Mouse (Mus musculus) hindbrain, embryonic 16.5 days (tissue): ENCODE measurements around the gene Krr1. TPM values are rescaled to one million over a fixed set of nuclear protein-coding genes. Genes with fewer than 3 reads are reported as not detected.
A peak's percentile ranks its signal among the peaks of the same experiment; 100 is the strongest.

Experiments used
- ATAC-seq: fragments of 200-750 bp; cut with Nextera tagmentation; 2 replicates; pipeline ENCODE4 v1.8.0; 2017; ENCODE audit warnings: moderate TSS enrichment, moderate library complexity
- H3K27ac ChIP-seq: fragments of 300-500 bp; sonication (generic); 2 replicates; pipeline ENCODE4 v1.5.1; 2014; ENCODE audit warnings: low read depth, mild to moderate bottlenecking, control low read depth, low read length, moderate library complexity
- H3K27me3 ChIP-seq: fragments of 300-500 bp; sonication (generic); replicated peaks from 2 replicates; pipeline ENCODE4 v1.6.1; 2014; ENCODE audit warnings: low read length; ENCODE audit not compliant: control insufficient read depth, insufficient read depth
- H3K36me3 ChIP-seq: fragments of 300-500 bp; sonication (generic); 2 replicates; pipeline ENCODE4 v1.6.1; 2014; ENCODE audit warnings: mild to moderate bottlenecking, low read length, moderate library complexity, mixed read lengths; ENCODE audit not compliant: control insufficient read depth, insufficient read depth
- H3K4me1 ChIP-seq: fragments of 300-500 bp; sonication (generic); 2 replicates; pipeline ENCODE4 v1.6.1; 2014; ENCODE audit warnings: low read depth, low read length; ENCODE audit not compliant: control insufficient read depth, insufficient read depth
- H3K4me2 ChIP-seq: fragments of 300-500 bp; sonication (generic); 2 replicates; pipeline ENCODE4 v1.6.1; 2014; ENCODE audit warnings: mild to moderate bottlenecking, low read length, control low read depth, moderate library complexity
- H3K4me3 ChIP-seq: fragments of 300-500 bp; sonication (generic); 2 replicates; pipeline ENCODE4 v1.5.1; 2014; ENCODE audit warnings: mild to moderate bottlenecking, low read length, control low read depth, moderate library complexity
- H3K9ac ChIP-seq: fragments of 300-500 bp; sonication (generic); 2 replicates; pipeline ENCODE4 v1.6.1; 2014; ENCODE audit warnings: low read depth, mild to moderate bottlenecking, control low read depth, low read length, moderate library complexity
- H3K9me3 ChIP-seq: fragments of 300-500 bp; sonication (generic); 2 replicates; pipeline ENCODE4 v1.6.1; 2014; ENCODE audit warnings: mild to moderate bottlenecking, low read length, moderate library complexity; ENCODE audit not compliant: control insufficient read depth
- WGBS: fragments of 180-500 bp; shearing (Covaris S2); extraction: QIAGEN DNeasy Blood & Tissue Kit; methylation state at CpG from one replicate; pipeline ENCODE4 v1.1.7; 2014; 5-methylcytosine and 5-hydroxymethylcytosine counted together
- polyA plus RNA-seq: library from polyadenylated mRNA; unstranded; fragments of >200 nt; fragmentation: Nextera tagmentation; extraction: Ambion mirVana; gene quantifications from 2 replicates; pipeline ENCODE4 v1.2.1, GENCODE M21; 2015

The Krr1 gene
- polyA plus RNA-seq, 1 experiment from 2014 or later: 34.4 TPM

- H3K4me2 ChIP-seq: no peak overlapping the region
- no peaks in the 10 kb centered on the region; the same call in 1 of the 2 replicates for H3K4me1 ChIP-seq
- no peaks in the 10 kb centered on the region for H3K27me3 ChIP-seq
- H3K9ac ChIP-seq: no peak overlapping the region
- no peak overlapping the region for H3K27ac ChIP-seq
- H3K9me3 ChIP-seq: no peaks in the 10 kb centered on the region
- no peak for ATAC-seq
- no peaks in the 10 kb centered on the region for H3K36me3 ChIP-seq
- 87% methylated on average over 2 of the region's 2 CpGs for WGBS
- no peak overlapping the region for H3K4me3 ChIP-seq
Observed at GRCm38 (mm10) chr10:111959353-111959752, 13.1 kb upstream of the Krr1 start.

GRCm38 (mm10) chr10:111960459-111960858 is 12.0 kb upstream of the Krr1 start:
- H3K36me3 ChIP-seq: no peaks in the 10 kb centered on the region
- no peaks in the 10 kb centered on the region for H3K9me3 ChIP-seq
- no peak overlapping the region for H3K4me3 ChIP-seq
- H3K9ac ChIP-seq: no peak overlapping the region
- 91% methylated on average over 6 of the region's 6 CpGs for WGBS
- no peaks in the 10 kb centered on the region for H3K27me3 ChIP-seq
- H3K4me1 ChIP-seq: no peaks in the 10 kb centered on the region; the same call in 1 of the 2 replicates
- H3K27ac ChIP-seq: no peak overlapping the region
- no peak overlapping the region for H3K4me2 ChIP-seq
- no peak for ATAC-seq

- WGBS: 59% methylated on average over 4 of the region's 4 CpGs
- no peak for ATAC-seq
- H3K4me2 ChIP-seq: no peak overlapping the region
- no peak overlapping the region for H3K27ac ChIP-seq
- H3K4me1 ChIP-seq: no peaks in the 10 kb centered on the region
- no peaks in the 10 kb centered on the region for H3K36me3 ChIP-seq
- H3K9me3 ChIP-seq: 0 out of 2 replicates have a peak, but pooled peaks cover 2% of the 10 kb centered on the region
- no peak overlapping the region for H3K4me3 ChIP-seq
- no peak overlapping the region for H3K9ac ChIP-seq
- H3K27me3 ChIP-seq: no peaks in the 10 kb centered on the region
Observed at GRCm38 (mm10) chr10:111966394-111966793, 6.1 kb upstream of the Krr1 start.

GRCm38 (mm10) chr10:111971929-111972328 is 535 bp upstream of the Krr1 start:
- H3K4me1 ChIP-seq: peaks cover 5% of the 10 kb centered on the region
- no peak for ATAC-seq
- no peaks in the 10 kb centered on the region; the same call in 1 of the 2 replicates for H3K36me3 ChIP-seq
- H3K9me3 ChIP-seq: 0 out of 2 replicates have a peak, but pooled peaks cover 2% of the 10 kb centered on the region
- H3K9ac ChIP-seq: no peak overlapping the region
- WGBS: 92% methylated on average over 3 of the region's 3 CpGs
- H3K4me2 ChIP-seq: peak overlapping the region; percentile 39
- H3K4me3 ChIP-seq: no peak overlapping the region
- H3K27ac ChIP-seq: no peak overlapping the region
- H3K27me3 ChIP-seq: no peaks in the 10 kb centered on the region

- WGBS: 41% methylated on average over 5 of the region's 5 CpGs
- ATAC-seq: peak; percentile 28; the same call in 1 of the 2 replicates
- peaks cover 24% of the 10 kb centered on the region for H3K36me3 ChIP-seq
Observed at GRCm38 (mm10) chr10:111977584-111977983, 5.1 kb downstream of the Krr1 start.

GRCm38 (mm10) chr10:111983070-111983469 is 10.6 kb downstream of the Krr1 start:
- WGBS: 86% methylated on average over 5 of the region's 5 CpGs
- Histone ChIP-seq H3K4me1 (no peaks in the 10 kb centered on the region), H3K27ac (no peak overlapping the region), H3K9me3 (no peaks in the 10 kb centered on the region), H3K36me3 (peaks cover 31% of the 10 kb centered on the region), H3K27me3 (no peaks in the 10 kb centered on the region), H3K9ac (no peak overlapping the region), H3K4me2 (no peak overlapping the region), H3K4me3 (no peak overlapping the region)
- ATAC-seq: no peak

More at GRCm38 (mm10) chr10:111977584-111977983, 5.1 kb downstream of the Krr1 start:
- Histone ChIP-seq H3K4me3 (no peak overlapping the region), H3K9ac (no peak overlapping the region), H3K9me3 (no peaks in the 10 kb centered on the region), H3K4me1 (peaks cover 5% of the 10 kb centered on the region), H3K4me2 (no peak overlapping the region), H3K27me3 (no peaks in the 10 kb centered on the region), H3K27ac (no peak overlapping the region)

- no peaks in the 10 kb centered on the region for H3K9me3 ChIP-seq
- no peaks in the 10 kb centered on the region for H3K27me3 ChIP-seq
- H3K4me3 ChIP-seq: no peak overlapping the region
- H3K36me3 ChIP-seq: peaks cover 17% of the 10 kb centered on the region
- no peak for ATAC-seq
- H3K4me2 ChIP-seq: no peak overlapping the region
- no peak overlapping the region for H3K27ac ChIP-seq
- no peak overlapping the region for H3K9ac ChIP-seq
- H3K4me1 ChIP-seq: no peaks in the 10 kb centered on the region
- 96% methylated on average over 6 of the region's 6 CpGs for WGBS
Observed at GRCm38 (mm10) chr10:111986453-111986852, 14.0 kb downstream of the Krr1 start.

- no peak overlapping the region for H3K4me2 ChIP-seq
- 94% methylated on average over 11 of the region's 11 CpGs for WGBS
- H3K9ac ChIP-seq: no peak overlapping the region
- no peaks in the 10 kb centered on the region for H3K4me1 ChIP-seq
- no peaks in the 10 kb centered on the region for H3K9me3 ChIP-seq
- ATAC-seq: no peak
- no peak overlapping the region for H3K27ac ChIP-seq
- no peak overlapping the region for H3K4me3 ChIP-seq
- no peaks in the 10 kb centered on the region for H3K36me3 ChIP-seq
- H3K27me3 ChIP-seq: no peaks in the 10 kb centered on the region
Observed at GRCm38 (mm10) chr10:111995803-111996548, 23.5 kb downstream of the Krr1 start.

GRCm38 (mm10) chr10:111996549-111996904 is 24.1 kb downstream of the Krr1 start:
- no peak overlapping the region for H3K9ac ChIP-seq
- H3K9me3 ChIP-seq: no peaks in the 10 kb centered on the region
- H3K4me3 ChIP-seq: no peak overlapping the region
- WGBS: 92% methylated on average over 7 of the region's 7 CpGs
- no peaks in the 10 kb centered on the region for H3K27me3 ChIP-seq
- ATAC-seq: no peak
- no peak overlapping the region for H3K4me2 ChIP-seq
- no peaks in the 10 kb centered on the region for H3K36me3 ChIP-seq
- no peak overlapping the region for H3K27ac ChIP-seq
- no peaks in the 10 kb centered on the region for H3K4me1 ChIP-seq
